Mouse (Mus musculus) cortical plate, adult 2 months (tissue): Measurements from ENCODE around the gene Olfr412. TPM values are rescaled to one million over a fixed set of nuclear protein-coding genes. Genes with fewer than 3 reads are reported as not detected.

Source experiments
- H3K27ac ChIP-seq: fragments of 200-500 bp; 2 replicates; pipeline ENCODE4 v1.5.1; 2012; ENCODE audit warnings: low read length, control low read depth, inconsistent platforms; ENCODE audit not compliant: insufficient read depth
- H3K4me1 ChIP-seq: fragments of 200-500 bp; 2 replicates; pipeline ENCODE4 v1.6.1; 2011; ENCODE audit warnings: low read length; ENCODE audit not compliant: control insufficient read depth, insufficient read depth
- H3K4me3 ChIP-seq: fragments of 200-500 bp; 2 replicates; pipeline ENCODE4 v1.5.1; 2011; ENCODE audit warnings: mild to moderate bottlenecking, low read length, control low read depth; ENCODE audit not compliant: insufficient read depth
- CTCF ChIP-seq: fragments of 200-500 bp; IDR thresholded peaks from 2 replicates; pipeline ENCODE4 v1.5.1; 2011; ENCODE audit warnings: mild to moderate bottlenecking, control low read depth, low read length; ENCODE audit not compliant: insufficient read depth; ENCODE audit errors: extremely low read depth
- POLR2A ChIP-seq: fragments of 200-500 bp; IDR thresholded peaks from 2 replicates; pipeline ENCODE4 v1.6.1; 2011; ENCODE audit warnings: mild to moderate bottlenecking, low read length, control low read depth; ENCODE audit not compliant: insufficient read depth; ENCODE audit errors: extremely low read depth
- polyA plus RNA-seq: library from polyadenylated mRNA; depleted of rRNA; stranded (reverse); fragments of >200 nt; gene quantifications from 2 replicates; pipeline ENCODE4 v1.2.3, GENCODE M21; 2012

The Olfr412 gene
- polyA plus RNA-seq, 1 experiment, result not detected

GRCm38 (mm10) chr11:74387203-74387602, 25.3 kb downstream of the Olfr412 start:
- H3K27ac ChIP-seq, result no peak overlapping the region
- H3K4me1 ChIP-seq, result no peaks in the 10 kb centered on the region
- H3K4me3 ChIP-seq, result no peak overlapping the region
- TF ChIP-seq POLR2A (no peak), CTCF (no peak)

GRCm38 (mm10) chr11:74391899-74392298, 30.0 kb downstream of the Olfr412 start:
- H3K27ac ChIP-seq, result no peak overlapping the region
- TF ChIP-seq POLR2A (no peak), CTCF (no peak)
- H3K4me3 ChIP-seq, result no peak overlapping the region
- H3K4me1 ChIP-seq, result peaks cover 3% of the 10 kb centered on the region; the same call in 1 of the 2 replicates

- H3K4me1 ChIP-seq, result peaks cover 3% of the 10 kb centered on the region; the same call in 1 of the 2 replicates
- TF ChIP-seq POLR2A, result no peak
- H3K27ac ChIP-seq, result no peak overlapping the region
- H3K4me3 ChIP-seq, result no peak overlapping the region
These were observed 31.0 kb downstream of the Olfr412 start for GRCm38 (mm10) chr11:74392903-74393302.

GRCm38 (mm10) chr11:74393489-74393888, 31.6 kb downstream of the Olfr412 start:
- Histone ChIP-seq H3K27ac (no peak overlapping the region), H3K4me3 (no peak overlapping the region), H3K4me1 (peaks cover 3% of the 10 kb centered on the region; the same call in 1 of the 2 replicates)
- TF ChIP-seq POLR2A (no peak), CTCF (no peak)

- H3K27ac ChIP-seq, result no peak overlapping the region
- TF ChIP-seq POLR2A (no peak), CTCF (no peak)
- peaks cover 3% of the 10 kb centered on the region; the same call in 1 of the 2 replicates for H3K4me1 ChIP-seq
- H3K4me3 ChIP-seq, result no peak overlapping the region
These were observed 33.7 kb downstream of the Olfr412 start for GRCm38 (mm10) chr11:74395583-74395982.

- no peaks in the 10 kb centered on the region for H3K4me1 ChIP-seq
- no peak for TF ChIP-seq POLR2A
- TF ChIP-seq CTCF, result peak; percentile 57
- H3K27ac ChIP-seq, result no peak overlapping the region
- H3K4me3 ChIP-seq, result no peak overlapping the region
These were observed 40.3 kb downstream of the Olfr412 start for GRCm38 (mm10) chr11:74402126-74402525.

GRCm38 (mm10) chr11:74404216-74404615, 42.3 kb downstream of the Olfr412 start:
- Histone ChIP-seq H3K4me3 (no peak overlapping the region), H3K27ac (no peak overlapping the region), H3K4me1 (peaks cover 4% of the 10 kb centered on the region)
- TF ChIP-seq CTCF, result no peak
- no peak for TF ChIP-seq POLR2A

- TF ChIP-seq POLR2A (no peak), CTCF (no peak)
- H3K4me1 ChIP-seq, result peaks cover 9% of the 10 kb centered on the region
- H3K4me3 ChIP-seq, result no peak overlapping the region
- H3K27ac ChIP-seq, result no peak overlapping the region
These were observed 43.3 kb downstream of the Olfr412 start for GRCm38 (mm10) chr11:74405201-74405600.

- no peak for TF ChIP-seq POLR2A
- TF ChIP-seq CTCF, result no peak
- Histone ChIP-seq H3K4me1 (peaks cover 11% of the 10 kb centered on the region), H3K4me3 (no peak overlapping the region), H3K27ac (peak overlapping the region; percentile 80; the same call in 1 of the 2 replicates)
These were observed 46.9 kb downstream of the Olfr412 start for GRCm38 (mm10) chr11:74408587-74409446.

GRCm38 (mm10) chr11:74409447-74409754, 47.5 kb downstream of the Olfr412 start:
- no peak for TF ChIP-seq POLR2A
- TF ChIP-seq CTCF, result no peak
- peak overlapping the region; percentile 80 for H3K27ac ChIP-seq

More at GRCm38 (mm10) chr11:74409447-74409754, 47.5 kb downstream of the Olfr412 start:
- Histone ChIP-seq H3K4me1 (peaks cover 11% of the 10 kb centered on the region), H3K4me3 (no peak overlapping the region)
